In genomic region chr4:35474020-35474419, GRCm38 (mm10) we compare ENCODE assay signal across 23 mouse cellular contexts.
DNase-seq lines count a peak whose midpoint lies in the region; ATAC-seq lines count a peak whose summit lies in the region.
"Had no signal": no experiment of that assay in that cellular context is flagged by ENCODE, and none has a peak within 500 bp of the region (broad histone marks: within the 10 kb centered on the region; RNA-seq: fewer than 3 reads in every experiment).

No protein-coding gene starts in this region.

- H3K9ac ChIP-seq in neural tube, embryonic 11.5 days (ENCODE audit: low read length) = no peak overlapping the region
- no peak overlapping the region for H3K9ac ChIP-seq in neural tube, embryonic 15.5 days (replicated peaks)
- H3K9ac ChIP-seq: embryonic facial prominence, embryonic 12.5 days; forebrain, embryonic 13.5 days; forebrain, embryonic 15.5 days; forebrain, postnatal 0 days had no signal

- peak; percentile 58; the same call in 1 of the 2 replicates for ATAC-seq in neural tube, embryonic 11.5 days (ENCODE audit: insufficient read depth, low FRiP score, low TSS enrichment)
- no peak for ATAC-seq in neural tube, embryonic 15.5 days (ENCODE audit: low FRiP score)
- ATAC-seq: activated CD4-positive, CD25-positive, alpha-beta regulatory T cell, adult 4 months; CD4-positive, CD25-positive, alpha-beta regulatory T cell, adult 4 months; forebrain, embryonic 13.5 days; forebrain, embryonic 15.5 days; forebrain, postnatal 0 days; Patski had no signal

- no peak overlapping the region for H3K27ac ChIP-seq in neural tube, embryonic 11.5 days (ENCODE audit: low read depth, low read length)
- H3K27ac ChIP-seq in neural tube, embryonic 15.5 days (replicated peaks) = no peak overlapping the region
- H3K27ac ChIP-seq: embryonic facial prominence, embryonic 10.5 days; embryonic facial prominence, embryonic 12.5 days; forebrain, embryonic 13.5 days; forebrain, embryonic 15.5 days had no signal

- no peaks in the 10 kb centered on the region for H3K27me3 ChIP-seq in neural tube, embryonic 11.5 days (ENCODE audit: control insufficient read depth, insufficient read depth, low read length)
- no peaks in the 10 kb centered on the region for H3K27me3 ChIP-seq in neural tube, embryonic 15.5 days (replicated peaks)
- H3K27me3 ChIP-seq: CH12.LX; embryonic facial prominence, embryonic 12.5 days; forebrain, embryonic 13.5 days; forebrain, embryonic 15.5 days; Patski had no signal

- peak; percentile 20 for DNase-seq in adrenal gland, adult 2 months
- no peak for DNase-seq in adrenal gland, postnatal 4 days (ENCODE audit: low spot score in 2 of 2)
- peak; percentile 2 for DNase-seq in adrenal gland, postnatal 10 days
- DNase-seq in adrenal gland, adult 18-20 months (ENCODE audit: low spot score in 2 of 2) = no peak
- peak; percentile 16 for DNase-seq in neural tube, embryonic 11.5 days (ENCODE audit: low spot score)
- DNase-seq in cerebellum, postnatal 10 days = no peak
- DNase-seq: B cell, adult 2 months; cerebellum, adult 11 months; cerebellum, adult 18-20 months; cerebellum, adult 8-10 months; cerebellum, adult 9-11 months; cerebellum, postnatal 25 days; forebrain, postnatal 0 days had no signal

- H3K9me3 ChIP-seq in neural tube, embryonic 11.5 days (ENCODE audit: control insufficient read depth, low read length) = no peaks in the 10 kb centered on the region
- no peaks in the 10 kb centered on the region for H3K9me3 ChIP-seq in neural tube, embryonic 15.5 days (replicated peaks)
- H3K9me3 ChIP-seq: embryonic facial prominence, embryonic 12.5 days; forebrain, embryonic 13.5 days; forebrain, embryonic 15.5 days; G1E had no signal

- H3K4me1 ChIP-seq in neural tube, embryonic 11.5 days (ENCODE audit: control insufficient read depth, insufficient read depth, low read length) = no peaks in the 10 kb centered on the region
- H3K4me1 ChIP-seq in neural tube, embryonic 15.5 days = no peaks in the 10 kb centered on the region
- H3K4me1 ChIP-seq: forebrain, embryonic 13.5 days; forebrain, embryonic 15.5 days had no signal

- WGBS in neural tube, embryonic 11.5 days = 69% methylated on average over 4 of the region's 4 CpGs
- 28% methylated on average over 4 of the region's 4 CpGs for WGBS in neural tube, embryonic 15.5 days

- H3K36me3 ChIP-seq in neural tube, embryonic 11.5 days (ENCODE audit: control insufficient read depth, insufficient read depth, low read length) = no peaks in the 10 kb centered on the region
- H3K36me3 ChIP-seq in neural tube, embryonic 15.5 days = no peaks in the 10 kb centered on the region
- H3K36me3 ChIP-seq: embryonic facial prominence, embryonic 10.5 days; embryonic facial prominence, embryonic 12.5 days; forebrain, embryonic 15.5 days; G1E had no signal

- H3K4me3 ChIP-seq in neural tube, embryonic 11.5 days (ENCODE audit: low read depth, low read length) = no peak overlapping the region
- no peak overlapping the region for H3K4me3 ChIP-seq in neural tube, embryonic 15.5 days (replicated peaks)
- H3K4me3 ChIP-seq: embryonic facial prominence, embryonic 10.5 days; embryonic facial prominence, embryonic 12.5 days; forebrain, embryonic 13.5 days; forebrain, embryonic 15.5 days had no signal

- no peak overlapping the region for H3K4me2 ChIP-seq in neural tube, embryonic 11.5 days (ENCODE audit: low read depth)
- H3K4me2 ChIP-seq in neural tube, embryonic 15.5 days = no peak overlapping the region
- H3K4me2 ChIP-seq: embryonic facial prominence, embryonic 12.5 days; forebrain, embryonic 13.5 days; forebrain, embryonic 15.5 days had no signal

Comparison
In these comparisons a context has a peak if more than half of its experiments do, and no peak if none do; other contexts are left out.
1. DNase-seq: peak in adrenal gland, adult 2 months (single experiment), adrenal gland, postnatal 10 days (single experiment) and neural tube, embryonic 11.5 days (single experiment); none in adrenal gland, postnatal 4 days (0 of 2), adrenal gland, adult 18-20 months (0 of 2) and cerebellum, postnatal 10 days (0 of 2).